Mouse (Mus musculus): ENCODE data around the gene Fra10ac1. TPM values are rescaled to one million over a fixed set of nuclear protein-coding genes. Genes with fewer than 3 reads are reported as not detected.
A peak's percentile ranks its signal among the peaks of the same experiment; 100 is the strongest.

Fra10ac1 gene
- polyA plus RNA-seq, 2 experiments, result 8.7 to 12.1 TPM

GRCm38 (mm10) chr19:38232516-38232915 is 8.6 kb upstream of the Fra10ac1 start:
- 34% methylated on average over 4 of the region's 4 CpGs for WGBS (ENCODE audit: insufficient replicate concordance)
- Histone ChIP-seq H3K36me3 (replicated peaks; ENCODE audit: control insufficient read depth, insufficient read depth, low read depth) (no peaks in the 10 kb centered on the region), H3K9me3 (ENCODE audit: control insufficient read depth, low read length) (no peaks in the 10 kb centered on the region), H3K27me3 (ENCODE audit: control insufficient read depth, insufficient read depth, low read length) (no peaks in the 10 kb centered on the region), H3K27ac (no peak overlapping the region), H3K4me1 (replicated peaks; ENCODE audit: control insufficient read depth in 2 of 2, insufficient read depth in 2 of 2, low read length in 1 of 2) (no peaks in the 10 kb centered on the region), H3K4me3 (ENCODE audit: insufficient read depth in 1 of 2, low read depth in 2 of 2, low read length in 2 of 2) (no peak overlapping the region), H3K9ac (replicated peaks) (no peak overlapping the region), H3K4me2 (ENCODE audit: low read depth) (no peak overlapping the region)
- TF ChIP-seq EP300 (IDR thresholded peaks at IDR 0.05; ENCODE audit: low read depth) (no peak), CTCF (IDR thresholded peaks at IDR 0.05; ENCODE audit: low read depth) (no peak)
- ATAC-seq (ENCODE audit: insufficient read depth) (no peak), DNase-seq (ENCODE audit: low read depth in 3 of 3, low spot score in 3 of 3) (no peak)

- Histone ChIP-seq H3K9ac (replicated peaks) (no peak overlapping the region), H3K4me2 (ENCODE audit: low read depth) (no peak overlapping the region), H3K9me3 (ENCODE audit: control insufficient read depth, low read length) (no peaks in the 10 kb centered on the region), H3K4me1 (replicated peaks; ENCODE audit: control insufficient read depth in 2 of 2, insufficient read depth in 2 of 2, low read length in 1 of 2) (no peaks in the 10 kb centered on the region), H3K27ac (no peak overlapping the region), H3K4me3 (ENCODE audit: insufficient read depth in 1 of 2, low read depth in 2 of 2, low read length in 2 of 2) (no peak overlapping the region), H3K36me3 (replicated peaks; ENCODE audit: control insufficient read depth, insufficient read depth, low read depth) (no peaks in the 10 kb centered on the region), H3K27me3 (ENCODE audit: control insufficient read depth, insufficient read depth, low read length) (no peaks in the 10 kb centered on the region)
- 38% methylated on average over 8 of the region's 8 CpGs for WGBS (ENCODE audit: insufficient replicate concordance)
- DNase-seq (ENCODE audit: low read depth in 3 of 3, low spot score in 3 of 3), result no peak
- ATAC-seq (ENCODE audit: insufficient read depth), result no peak
- no peak for TF ChIP-seq EP300 (IDR thresholded peaks at IDR 0.05; ENCODE audit: low read depth)
Observed at GRCm38 (mm10) chr19:38232087-38232486, 8.1 kb upstream of the Fra10ac1 start.

- TF ChIP-seq EP300 (IDR thresholded peaks at IDR 0.05; ENCODE audit: low read depth) (no peak), CTCF (IDR thresholded peaks at IDR 0.05; ENCODE audit: low read depth) (peak; percentile 54)
- H3K36me3 ChIP-seq (replicated peaks; ENCODE audit: control insufficient read depth, insufficient read depth, low read depth), result no peaks in the 10 kb centered on the region
- no peak overlapping the region for H3K4me3 ChIP-seq (ENCODE audit: insufficient read depth in 1 of 2, low read depth in 2 of 2, low read length in 2 of 2)
- DNase-seq (ENCODE audit: low read depth in 3 of 3, low spot score in 3 of 3), result no peak
- no peak overlapping the region for H3K9ac ChIP-seq (replicated peaks)
- ATAC-seq (ENCODE audit: insufficient read depth), result no peak
- H3K27me3 ChIP-seq (ENCODE audit: control insufficient read depth, insufficient read depth, low read length), result no peaks in the 10 kb centered on the region
- H3K4me2 ChIP-seq (ENCODE audit: low read depth), result no peak overlapping the region
- 30% methylated on average over 2 of the region's 2 CpGs for WGBS (ENCODE audit: insufficient replicate concordance)
- H3K27ac ChIP-seq, result no peak overlapping the region
- H3K9me3 ChIP-seq (ENCODE audit: control insufficient read depth, low read length), result no peaks in the 10 kb centered on the region
- peaks cover 5 to 6% of the 10 kb centered on the region in 2 experiments for H3K4me1 ChIP-seq (replicated peaks; ENCODE audit: control insufficient read depth in 2 of 2, insufficient read depth in 2 of 2, low read length in 1 of 2)
Observed at GRCm38 (mm10) chr19:38228699-38229098, 4.7 kb upstream of the Fra10ac1 start.

GRCm38 (mm10) chr19:38224685-38225060 is 717 bp upstream of the Fra10ac1 start:
- ATAC-seq (ENCODE audit: insufficient read depth), result no peak
- H3K27me3 ChIP-seq (ENCODE audit: control insufficient read depth, insufficient read depth, low read length), result no peaks in the 10 kb centered on the region
- 20% methylated on average over 9 of the region's 9 CpGs for WGBS (ENCODE audit: insufficient replicate concordance)
- peak overlapping the region; percentile 77; the same call in 1 of the 2 replicates for H3K9ac ChIP-seq (replicated peaks)
- no peak for TF ChIP-seq EP300 (IDR thresholded peaks at IDR 0.05; ENCODE audit: low read depth)
- TF ChIP-seq CTCF (IDR thresholded peaks at IDR 0.05; ENCODE audit: low read depth), result no peak
- H3K4me3 ChIP-seq (ENCODE audit: insufficient read depth in 1 of 2, low read depth in 2 of 2, low read length in 2 of 2), result peak overlapping the region; percentile 78 to 85
- H3K9me3 ChIP-seq (ENCODE audit: control insufficient read depth, low read length), result no peaks in the 10 kb centered on the region
- no peaks in the 10 kb centered on the region for H3K36me3 ChIP-seq (replicated peaks; ENCODE audit: control insufficient read depth, insufficient read depth, low read depth)
- H3K4me2 ChIP-seq (ENCODE audit: low read depth), result peak overlapping the region; percentile 83
- H3K27ac ChIP-seq, result no peak overlapping the region
- DNase-seq (ENCODE audit: low read depth in 3 of 3, low spot score in 3 of 3), result no peak
- H3K4me1 ChIP-seq (replicated peaks; ENCODE audit: control insufficient read depth in 2 of 2, insufficient read depth in 2 of 2, low read length in 1 of 2), result peaks cover 10% of the 10 kb centered on the region in 2 experiments

GRCm38 (mm10) chr19:38223356-38223904 is 526 bp downstream of the Fra10ac1 start:
- DNase-seq (ENCODE audit: low read depth in 3 of 3, low spot score in 3 of 3), result no peak
- H3K9me3 ChIP-seq (ENCODE audit: control insufficient read depth, low read length), result no peaks in the 10 kb centered on the region
- H3K36me3 ChIP-seq (replicated peaks; ENCODE audit: control insufficient read depth, insufficient read depth, low read depth), result no peaks in the 10 kb centered on the region
- H3K4me1 ChIP-seq (replicated peaks; ENCODE audit: control insufficient read depth in 2 of 2, insufficient read depth in 2 of 2, low read length in 1 of 2), result peaks cover 10% of the 10 kb centered on the region in 2 experiments
- H3K4me2 ChIP-seq (ENCODE audit: low read depth), result peak overlapping the region; percentile 83
- no peaks in the 10 kb centered on the region for H3K27me3 ChIP-seq (ENCODE audit: control insufficient read depth, insufficient read depth, low read length)
- TF ChIP-seq EP300 (IDR thresholded peaks at IDR 0.05; ENCODE audit: low read depth) (no peak), CTCF (IDR thresholded peaks at IDR 0.05; ENCODE audit: low read depth) (no peak)
- peak overlapping the region; percentile 77 for H3K9ac ChIP-seq (replicated peaks)
- peak overlapping the region; percentile 78 to 85 for H3K4me3 ChIP-seq (ENCODE audit: insufficient read depth in 1 of 2, low read depth in 2 of 2, low read length in 2 of 2)
- 6% methylated on average over 12 of the region's 12 CpGs for WGBS (ENCODE audit: insufficient replicate concordance)
- no peak overlapping the region; the same call in 1 of the 2 replicates for H3K27ac ChIP-seq
- ATAC-seq (ENCODE audit: insufficient read depth), result peak; percentile 47; the same call in 1 of the 2 replicates
